Mouse (Mus musculus): ENCODE results near the gene Clybl. TPM values are rescaled to one million over a fixed set of nuclear protein-coding genes. Genes with fewer than 3 reads are reported as not detected.

Gene Clybl
- total and polyA plus RNA-seq, 3 experiments, result 16.5 to 25.7 (median 18.7) TPM

- Histone ChIP-seq H3K79me2 (replicated peaks; ENCODE audit: control insufficient read depth, extremely low read depth, insufficient read depth, poor library complexity, severe bottlenecking) (no peaks in the 10 kb centered on the region), H3K4me3 (replicated peaks in 1 of 3; ENCODE audit: low read depth in 2 of 3, low read length in 2 of 3, poor library complexity in 1 of 3) (no peak overlapping the region), H3K27ac (ENCODE audit: insufficient read depth, low read depth) (no peak overlapping the region), H3K36me3 (replicated peaks in 1 of 2; ENCODE audit: control insufficient read depth in 1 of 2, insufficient read depth in 1 of 2, low read length in 1 of 2) (peaks cover 0 to 2% of the 10 kb centered on the region in 2 experiments), H3K4me1 (ENCODE audit: control insufficient read depth in 1 of 2, insufficient read depth in 2 of 2) (peaks cover 0 to 17% of the 10 kb centered on the region in 2 experiments; a peak in 2 of 4 replicates), H3K27me3 (replicated peaks) (no peaks in the 10 kb centered on the region), H3K9me3 (replicated peaks; ENCODE audit: low read length) (no peaks in the 10 kb centered on the region), H3K9ac (ENCODE audit: insufficient read depth, low read depth) (no peak overlapping the region), H3K4me2 (ENCODE audit: insufficient read depth, low read depth, poor library complexity, severe bottlenecking) (no peak overlapping the region)
- dilution Hi-C loops (cut with MboI; ENCODE audit: extremely low pct_ligation_motif_present, extremely low pct_unique_long_range_greater_than_20kb, low sequenced_read_pairs), result no loop called here
- no peak for DNase-seq (ENCODE audit: extremely low read depth)
- TF ChIP-seq HCFC1 (IDR thresholded peaks at IDR 0.05; ENCODE audit: low read depth, low read length) (no peak), NELFE (IDR thresholded peaks at IDR 0.05; ENCODE audit: low read depth, low read length) (no peak), SMC3 (IDR thresholded peaks at IDR 0.05; ENCODE audit: low read depth, low read length) (no peak), IRF4 (IDR thresholded peaks at IDR 0.05; ENCODE audit: low read depth, low read length) (no peak), USF2 (conservative IDR thresholded peaks at IDR 0.05; ENCODE audit: low read depth, low read length) (no peak), ELF1 (IDR thresholded peaks at IDR 0.05; ENCODE audit: low read depth, low read length) (no peak), TCF12 (IDR thresholded peaks at IDR 0.05; ENCODE audit: low read depth, low read length) (no peak), POLR2A (IDR thresholded peaks at IDR 0.05; ENCODE audit: low read depth, low read length) (no peak), CHD1 (IDR thresholded peaks at IDR 0.05; ENCODE audit: low read depth, low read length) (no peak), PAX5 (IDR thresholded peaks at IDR 0.05; ENCODE audit: low read length) (no peak), ZMIZ1 (IDR thresholded peaks at IDR 0.05; ENCODE audit: low read depth, low read length) (no peak), USF1 (IDR thresholded peaks at IDR 0.05; ENCODE audit: low read depth, low read length) (no peak), EP300 (IDR thresholded peaks at IDR 0.05; ENCODE audit: low read length) (no peak), MAX (IDR thresholded peaks at IDR 0.05; ENCODE audit: low read length) (no peak), SIN3A (IDR thresholded peaks at IDR 0.05; ENCODE audit: low read length) (no peak), POLR2AphosphoS2 (IDR thresholded peaks at IDR 0.05; ENCODE audit: low read depth, low read length) (no peak)
- in situ Hi-C loops (cut with MboI; ENCODE audit: low pct_ligation_motif_present, low pct_unique_long_range_greater_than_20kb, low sequenced_read_pairs), result no loop called here
These were observed 204.3 kb downstream of the Clybl start for GRCm38 (mm10) chr14:122385758-122386157.

- H3K36me3 ChIP-seq (replicated peaks in 1 of 2; ENCODE audit: control insufficient read depth in 1 of 2, insufficient read depth in 1 of 2, low read length in 1 of 2), result peaks cover 0 to 2% of the 10 kb centered on the region in 2 experiments
- H3K4me3 ChIP-seq (replicated peaks in 1 of 3; ENCODE audit: low read depth in 2 of 3, low read length in 2 of 3, poor library complexity in 1 of 3), result no peak overlapping the region
- DNase-seq (ENCODE audit: extremely low read depth), result no peak
- in situ Hi-C loops (cut with MboI; ENCODE audit: low pct_ligation_motif_present, low pct_unique_long_range_greater_than_20kb, low sequenced_read_pairs) (no loop called here), dilution Hi-C loops (cut with MboI; ENCODE audit: extremely low pct_ligation_motif_present, extremely low pct_unique_long_range_greater_than_20kb, low sequenced_read_pairs) (no loop called here)
- no peak overlapping the region for H3K4me2 ChIP-seq (ENCODE audit: insufficient read depth, low read depth, poor library complexity, severe bottlenecking)
- H3K79me2 ChIP-seq (replicated peaks; ENCODE audit: control insufficient read depth, extremely low read depth, insufficient read depth, poor library complexity, severe bottlenecking), result no peaks in the 10 kb centered on the region
- H3K4me1 ChIP-seq (ENCODE audit: control insufficient read depth in 1 of 2, insufficient read depth in 2 of 2), result peaks cover 0 to 22% of the 10 kb centered on the region in 2 experiments; a peak in 2 of 4 replicates
- no peaks in the 10 kb centered on the region for H3K27me3 ChIP-seq (replicated peaks)
- TF ChIP-seq IRF4 (IDR thresholded peaks at IDR 0.05; ENCODE audit: low read depth, low read length) (no peak), ZMIZ1 (IDR thresholded peaks at IDR 0.05; ENCODE audit: low read depth, low read length) (no peak), USF2 (conservative IDR thresholded peaks at IDR 0.05; ENCODE audit: low read depth, low read length) (no peak), GABPA (IDR thresholded peaks at IDR 0.05; ENCODE audit: insufficient replicate concordance, low read depth, low read length) (no peak), POLR2AphosphoS2 (IDR thresholded peaks at IDR 0.05; ENCODE audit: low read depth, low read length) (no peak), CTCF (conservative IDR thresholded peaks at IDR 0.05 in 1 of 2, IDR thresholded peaks at IDR 0.05 in 1 of 2; ENCODE audit: low read depth in 2 of 2, low read length in 2 of 2) (no peak), UBTF (IDR thresholded peaks at IDR 0.05; ENCODE audit: low read depth, low read length) (no peak), PAX5 (IDR thresholded peaks at IDR 0.05; ENCODE audit: low read length) (no peak), MEF2A (IDR thresholded peaks at IDR 0.05; ENCODE audit: borderline replicate concordance, low read depth, low read length) (no peak), ZNF384 (IDR thresholded peaks at IDR 0.05; ENCODE audit: low read depth, low read length) (no peak)
- no peak overlapping the region for H3K9ac ChIP-seq (ENCODE audit: insufficient read depth, low read depth)
- H3K9me3 ChIP-seq (replicated peaks; ENCODE audit: low read length), result no peaks in the 10 kb centered on the region
- H3K27ac ChIP-seq (ENCODE audit: insufficient read depth, low read depth), result no peak overlapping the region
These were observed 205.0 kb downstream of the Clybl start for GRCm38 (mm10) chr14:122386281-122387130.

Data from CH12.LX (cell line).